Comparison of ENCODE assay signal across 11 mouse cellular contexts in genomic region chr9:62469143-62469542, GRCm38 (mm10).
A peak's percentile ranks its signal among the peaks of the same experiment; 100 is the strongest.
DNase-seq lines count a peak whose midpoint lies in the region; ATAC-seq lines count a peak whose summit lies in the region.
"Had no signal": no experiment of that assay in that cellular context is flagged by ENCODE, and none has a peak within 500 bp of the region (broad histone marks: within the 10 kb centered on the region; RNA-seq: fewer than 3 reads in every experiment).

No protein-coding gene starts in this region.

- no peak overlapping the region for H3K4me3 ChIP-seq in forebrain, embryonic 12.5 days (replicated peaks)
- no peak overlapping the region for H3K4me3 ChIP-seq in midbrain, embryonic 14.5 days (replicated peaks; ENCODE audit: low read depth, low read length)

- no peak overlapping the region for H3K9ac ChIP-seq in forebrain, embryonic 12.5 days
- H3K9ac ChIP-seq in midbrain, embryonic 14.5 days (replicated peaks; ENCODE audit: low read length): no peak overlapping the region

- peak; percentile 98 for DNase-seq in Muller cell, postnatal 12 days (ENCODE audit: inconsistent ontology term)
- peak; percentile 89 for DNase-seq in cerebellum, adult 8-10 months
- peak; percentile 55 for DNase-seq in midbrain, embryonic 14.5 days
- DNase-seq in lung, postnatal 25 days (ENCODE audit: low spot score): no peak
- no peak for DNase-seq in natural killer cell, adult 2 months (ENCODE audit: low spot score in 2 of 2)
- no peak for DNase-seq in thymus, postnatal 0 days (ENCODE audit: low spot score)
- DNase-seq in thymus, postnatal 4 days: no peak
- DNase-seq: kidney, adult 11 months; right cerebral cortex, postnatal 14 days had no signal

- no peaks in the 10 kb centered on the region for H3K9me3 ChIP-seq in forebrain, embryonic 12.5 days
- H3K9me3 ChIP-seq in midbrain, embryonic 14.5 days (ENCODE audit: control insufficient read depth, low read length): no peaks in the 10 kb centered on the region

- peak; percentile 78 for ATAC-seq in forebrain, embryonic 12.5 days (ENCODE audit: low FRiP score)
- ATAC-seq in midbrain, embryonic 14.5 days (ENCODE audit: low FRiP score, low TSS enrichment): no peak
- ATAC-seq: lung, postnatal 0 days had no signal

- no peaks in the 10 kb centered on the region for H3K36me3 ChIP-seq in forebrain, embryonic 12.5 days (replicated peaks)
- no peaks in the 10 kb centered on the region for H3K36me3 ChIP-seq in midbrain, embryonic 14.5 days (ENCODE audit: control insufficient read depth, insufficient read depth, low read length)

- H3K27me3 ChIP-seq in forebrain, embryonic 12.5 days: no peaks in the 10 kb centered on the region
- H3K27me3 ChIP-seq in midbrain, embryonic 14.5 days (ENCODE audit: control insufficient read depth, insufficient read depth, low read length): no peaks in the 10 kb centered on the region

- peaks cover 34% of the 10 kb centered on the region for H3K4me1 ChIP-seq in forebrain, embryonic 12.5 days
- H3K4me1 ChIP-seq in midbrain, embryonic 14.5 days (ENCODE audit: control insufficient read depth, insufficient read depth, low read length): peaks cover 11% of the 10 kb centered on the region

- peak overlapping the region; percentile 68 for H3K27ac ChIP-seq in forebrain, embryonic 12.5 days
- H3K27ac ChIP-seq in midbrain, embryonic 14.5 days (replicated peaks; ENCODE audit: low read depth, low read length): peak overlapping the region; percentile 10; the same call in 1 of the 2 replicates

- WGBS in forebrain, embryonic 12.5 days: 9% methylated on average over 13 of the region's 13 CpGs
- 34% methylated on average over 13 of the region's 13 CpGs for WGBS in midbrain, embryonic 14.5 days

- H3K4me2 ChIP-seq in forebrain, embryonic 12.5 days: peak overlapping the region; percentile 25; the same call in 1 of the 2 replicates
- H3K4me2 ChIP-seq in midbrain, embryonic 14.5 days (ENCODE audit: low read length): no peak overlapping the region

Comparison
In these comparisons a context has a peak if more than half of its experiments do, and no peak if none do; other contexts are left out.
1. DNase-seq: peak in Muller cell, postnatal 12 days (single experiment), cerebellum, adult 8-10 months (single experiment) and midbrain, embryonic 14.5 days (single experiment); none in lung, postnatal 25 days (single experiment), natural killer cell, adult 2 months (0 of 2), thymus, postnatal 0 days (single experiment) and thymus, postnatal 4 days (single experiment).